Mouse (Mus musculus) regulatory T cell (primary cell): ENCODE data around the gene Mtfmt.

Experiments
- in situ Hi-C: fragments of 300-600 bp; cut with MboI, MseI; formaldehyde crosslinking; loops from one replicate; pipeline ENCODE4 v1.15.1; 2025; ENCODE audit warnings: high pct_unique_total_duplicates

The Mtfmt gene

GRCm38 (mm10) chr9:65435671-65436301, at the start of gene Mtfmt:
TSS of gene Mtfmt (plus strand) at chr9:65435782.
- in situ Hi-C loops = loop anchor here (10.0 kb wide), 1 partner anchor 149 kb away; the partner anchor contains the start of genes Pif1 and Plekho2

- in situ Hi-C loops = loop anchor here (10.0 kb wide), 1 partner anchor 1802 kb away; no protein-coding TSS in a partner anchor
Observed at GRCm38 (mm10) chr9:65386373-65387140, 49.0 kb upstream of the Mtfmt start.

- in situ Hi-C loops = no loop called here
Observed at GRCm38 (mm10) chr9:65390752-65391612, 44.6 kb upstream of the Mtfmt start.

GRCm38 (mm10) chr9:65391613-65391964, 44.0 kb upstream of the Mtfmt start, which contains the start of gene Kbtbd13:
TSS of gene Kbtbd13 (minus strand) at chr9:65391652.
- in situ Hi-C loops = no loop called here

- in situ Hi-C loops = no loop called here
Observed at GRCm38 (mm10) chr9:65392638-65393364, 42.8 kb upstream of the Mtfmt start.

- in situ Hi-C loops = no loop called here
Observed at GRCm38 (mm10) chr9:65393606-65394005, 42.0 kb upstream of the Mtfmt start.

GRCm38 (mm10) chr9:65394360-65394759, 41.2 kb upstream of the Mtfmt start:
- in situ Hi-C loops = no loop called here

- in situ Hi-C loops = no loop called here
Observed at GRCm38 (mm10) chr9:65398279-65398678, 37.3 kb upstream of the Mtfmt start, which contains the start of gene Rasl12. TSS of gene Rasl12 (plus strand) at chr9:65398506.

GRCm38 (mm10) chr9:65399934-65400333, 35.6 kb upstream of the Mtfmt start:
- in situ Hi-C loops = no loop called here

- in situ Hi-C loops = no loop called here
Observed at GRCm38 (mm10) chr9:65404331-65405183, 31.0 kb upstream of the Mtfmt start.

- in situ Hi-C loops = no loop called here
Observed at GRCm38 (mm10) chr9:65405184-65405449, 30.5 kb upstream of the Mtfmt start.

- in situ Hi-C loops = no loop called here
Observed at GRCm38 (mm10) chr9:65407327-65407726, 28.3 kb upstream of the Mtfmt start.

GRCm38 (mm10) chr9:65407861-65408260, 27.7 kb upstream of the Mtfmt start:
- in situ Hi-C loops = no loop called here

- in situ Hi-C loops = no loop called here
Observed at GRCm38 (mm10) chr9:65408871-65409295, 26.7 kb upstream of the Mtfmt start.

- in situ Hi-C loops = no loop called here
Observed at GRCm38 (mm10) chr9:65410378-65410777, 25.2 kb upstream of the Mtfmt start.

GRCm38 (mm10) chr9:65411326-65411725, 24.3 kb upstream of the Mtfmt start:
- in situ Hi-C loops = no loop called here

GRCm38 (mm10) chr9:65417738-65418137, 17.8 kb upstream of the Mtfmt start:
- in situ Hi-C loops = no loop called here

GRCm38 (mm10) chr9:65419633-65420032, 15.9 kb upstream of the Mtfmt start:
- in situ Hi-C loops = no loop called here

GRCm38 (mm10) chr9:65422760-65423501, 12.7 kb upstream of the Mtfmt start, which contains the start of gene Slc51b:
TSS of gene Slc51b (minus strand) at chr9:65422955.
- in situ Hi-C loops = no loop called here

- in situ Hi-C loops = no loop called here
Observed at GRCm38 (mm10) chr9:65424393-65424792, 11.2 kb upstream of the Mtfmt start.
